Mouse (Mus musculus) megakaryocyte, embryonic 14.5 days (primary cell): ENCODE data around the gene D5Ertd577e. TPM values are rescaled to one million over a fixed set of nuclear protein-coding genes. Genes with fewer than 3 reads are reported as not detected.
"Not testable (repeated sequence)": the region's sequence is repeated elsewhere in the genome, so short reads cannot be mapped to it uniquely, and the experiment has no call there.

Source experiments
- H3K27me3 ChIP-seq: replicated peaks from 2 replicates; pipeline ENCODE3; 2012; ENCODE audit warnings: inconsistent platforms
- H3K36me3 ChIP-seq: replicated peaks from 2 replicates; pipeline ENCODE3; 2012; ENCODE audit warnings: low read length, inconsistent platforms, mixed read lengths
- H3K4me1 ChIP-seq: 2 replicates; pipeline ENCODE4 v1.6.1; 2012; ENCODE audit warnings: inconsistent platforms
- H3K4me3 ChIP-seq: replicated peaks from 2 replicates; pipeline ENCODE3; 2012; ENCODE audit warnings: moderate library complexity, mild to moderate bottlenecking, inconsistent platforms
- H3K9me3 ChIP-seq: 2 replicates; pipeline ENCODE4 v1.6.1; 2012; ENCODE audit warnings: inconsistent platforms
- polyA plus RNA-seq: library from polyadenylated mRNA; stranded (reverse); fragments of >175 nt; gene quantifications from 2 replicates; pipeline ENCODE4 v1.2.3, GENCODE M21; 2012; ENCODE audit warnings: low replicate concordance; ENCODE audit not compliant: insufficient read depth

D5Ertd577e gene
- polyA plus RNA-seq: not detected in 2 replicates

- H3K27me3 ChIP-seq, H3K4me1 ChIP-seq, H3K36me3 ChIP-seq, H3K4me3 ChIP-seq, H3K9me3 ChIP-seq: not testable (repeated sequence)
Measured at GRCm38 (mm10) chr5:95456506-95456905, at the start of gene D5Ertd577e. TSS of gene D5Ertd577e (plus strand) at chr5:95456806.

GRCm38 (mm10) chr5:95510458-95510857 is 53.9 kb downstream of the D5Ertd577e start, which contains the start of gene Gm3286:
TSS of gene Gm3286 (plus strand) at chr5:95510758.
- H3K27me3 ChIP-seq, H3K9me3 ChIP-seq, H3K4me1 ChIP-seq, H3K36me3 ChIP-seq, H3K4me3 ChIP-seq: not testable (repeated sequence)

Other genes with a start within 250 kb of the D5Ertd577e start
- not detected in 2 replicates for gene Gm10424, start 184.0 kb upstream of the D5Ertd577e start, polyA plus RNA-seq
- not detected in 2 replicates for gene Gm3259, start 150.9 kb upstream of the D5Ertd577e start, polyA plus RNA-seq
- not detected in 2 replicates for gene Gm3286, start 54.0 kb downstream of the D5Ertd577e start, polyA plus RNA-seq
- not detected in 2 replicates for gene Gm7971, start 138.1 kb downstream of the D5Ertd577e start, polyA plus RNA-seq